Mouse (Mus musculus) gastrocnemius, adult 2 months (tissue): ENCODE measurements around the gene Hdac9. TPM values are rescaled to one million over a fixed set of nuclear protein-coding genes. Genes with fewer than 3 reads are reported as not detected.

Source experiments
- DNase-seq: peaks from one replicate; pipeline ENCODE4 v3.0.0; 2022
- H3K27ac ChIP-seq: fragments of 200-600 bp; 2 replicates; pipeline ENCODE4 v1.8.1; 2022; ENCODE audit warnings: mild to moderate bottlenecking
- H3K4me3 ChIP-seq: fragments of 200-600 bp; 2 replicates; pipeline ENCODE4 v1.8.1; 2022; ENCODE audit warnings: mild to moderate bottlenecking, moderate library complexity
- CTCF ChIP-seq: fragments of 200-600 bp; IDR thresholded peaks from 2 replicates; pipeline ENCODE4 v1.8.1; 2022; ENCODE audit warnings: antibody characterized with exemption, mild to moderate bottlenecking, moderate library complexity
- intact Hi-C: fragments of 180-260 bp; cut with DNase I; formaldehyde crosslinking; loops from one replicate; pipeline ENCODE4 v1.15.1; 2025
- total RNA-seq, 2 experiments: library from RNA; stranded (reverse); gene quantifications; 2 replicates each; pipeline ENCODE4 v1.2.3; 2021

Hdac9 gene
- total RNA-seq, 2 experiments from 2014 or later, result 3.4 to 13.2 TPM

DNA sequence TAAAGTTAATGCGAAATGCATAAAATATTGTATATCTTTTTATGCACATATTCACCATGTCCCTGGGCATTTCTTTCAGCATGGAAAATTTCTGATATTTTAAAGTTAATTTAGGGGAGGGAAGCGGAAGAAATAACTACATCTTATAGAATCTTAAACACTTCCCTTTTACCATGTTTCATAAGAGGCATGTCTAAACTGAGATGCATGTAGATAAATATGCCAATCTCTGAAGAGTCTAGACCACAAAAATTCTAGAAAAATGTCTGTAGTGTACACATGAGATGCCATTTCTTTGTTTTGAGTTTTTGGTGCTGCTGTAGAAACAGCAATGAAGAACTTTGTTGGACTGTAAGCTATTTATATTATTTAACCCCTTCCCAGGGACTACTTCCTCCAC, 192.6 kb downstream of the Hdac9 start:
- no peak overlapping the region for H3K27ac ChIP-seq
- intact Hi-C loops, result no loop called here
- TF ChIP-seq CTCF, result no peak

DNA sequence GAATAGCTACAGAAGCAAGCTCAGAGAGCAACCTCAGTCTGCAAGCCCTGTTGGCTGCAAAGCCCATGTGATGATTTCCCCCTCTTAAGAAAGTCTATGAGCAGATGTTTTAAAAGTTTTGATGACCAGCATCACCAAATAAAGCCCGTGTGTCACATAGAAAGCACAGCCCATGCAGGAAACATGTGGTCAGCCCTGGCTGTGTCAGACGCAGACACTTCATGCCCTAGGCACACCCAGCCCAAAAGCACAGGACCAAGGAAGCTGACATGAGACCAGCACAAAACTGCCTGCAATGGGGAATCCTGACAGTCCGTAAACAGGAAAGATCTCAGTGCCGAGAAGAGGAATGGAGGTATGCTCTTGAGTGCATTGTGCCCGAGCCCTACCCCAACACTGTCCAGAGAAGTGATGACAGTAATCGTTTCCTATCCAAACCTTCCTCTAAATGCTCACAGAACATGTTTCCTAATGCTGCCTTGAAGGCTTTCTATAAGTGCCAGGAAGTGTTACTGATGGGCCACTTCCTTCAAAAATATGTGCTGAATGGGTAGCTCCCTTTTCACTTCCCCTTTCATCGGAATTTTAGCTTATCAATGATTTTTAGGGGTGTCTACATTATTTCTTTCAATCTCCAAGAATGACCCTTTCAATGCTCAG, 193.9 kb downstream of the Hdac9 start:
- no peak overlapping the region for H3K4me3 ChIP-seq
- intact Hi-C loops, result no loop called here
- no peak for TF ChIP-seq CTCF
- no peak overlapping the region for H3K27ac ChIP-seq
- no peak for DNase-seq

More for the DNA sequence above, 192.6 kb downstream of the Hdac9 start:
- no peak overlapping the region for H3K4me3 ChIP-seq
- DNase-seq, result no peak

DNA sequence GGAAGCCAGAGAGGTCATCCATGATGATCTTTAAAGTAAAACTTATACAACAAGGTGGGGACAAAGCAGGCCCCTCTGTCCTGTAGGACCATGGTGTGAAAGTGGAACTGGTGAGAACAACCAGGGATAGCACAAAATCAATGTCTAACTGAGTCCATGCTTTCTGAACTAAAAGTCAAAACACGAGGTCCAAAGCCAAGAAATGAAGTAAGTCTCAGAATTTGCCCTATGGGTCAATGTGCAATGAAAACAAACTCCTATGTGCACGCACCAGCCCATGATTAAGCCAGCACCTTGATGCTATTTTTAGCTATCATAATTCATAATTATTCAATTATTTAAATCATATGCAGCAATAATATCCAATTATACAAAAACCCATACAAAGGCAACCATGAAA, 196.0 kb downstream of the Hdac9 start:
- no peak for TF ChIP-seq CTCF
- intact Hi-C loops, result no loop called here
- Histone ChIP-seq H3K4me3 (no peak overlapping the region), H3K27ac (no peak overlapping the region)
- no peak for DNase-seq

DNA sequence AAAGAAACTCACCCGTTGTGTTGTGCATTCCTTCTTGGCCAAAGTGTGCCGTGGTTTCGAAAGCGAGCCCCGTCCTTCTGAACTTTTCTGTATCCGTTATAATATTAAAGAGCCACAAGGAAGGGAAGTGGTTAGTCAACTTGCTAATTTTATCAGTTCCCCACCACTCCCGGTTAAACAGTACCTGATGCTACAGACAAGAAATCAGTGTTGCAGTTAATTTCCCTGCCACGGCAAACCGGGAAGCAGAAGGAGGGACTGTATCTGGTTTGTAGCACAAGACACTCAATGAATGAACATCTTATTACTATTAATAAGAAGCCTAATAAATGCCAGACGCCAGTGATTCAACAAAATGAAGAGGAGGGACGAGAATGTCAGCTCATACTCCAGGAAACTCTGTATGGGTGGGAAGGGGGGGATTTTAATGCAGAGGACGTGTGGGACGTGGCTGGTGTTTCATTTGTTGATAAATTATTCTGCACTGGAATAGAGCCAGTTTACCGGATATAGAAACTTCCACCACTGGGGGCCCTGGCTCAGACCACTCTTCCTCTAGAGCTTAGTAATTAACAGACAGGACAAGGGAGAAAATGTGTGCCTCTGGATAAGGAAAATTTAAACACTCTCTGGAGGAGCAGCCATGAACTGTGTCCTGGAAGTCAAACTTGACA, 202.5 kb downstream of the Hdac9 start:
- H3K4me3 ChIP-seq, result peak overlapping the region; percentile 65
- no peak for DNase-seq
- TF ChIP-seq CTCF, result no peak
- peak overlapping the region; percentile 52 for H3K27ac ChIP-seq
- intact Hi-C loops, result no loop called here

DNA sequence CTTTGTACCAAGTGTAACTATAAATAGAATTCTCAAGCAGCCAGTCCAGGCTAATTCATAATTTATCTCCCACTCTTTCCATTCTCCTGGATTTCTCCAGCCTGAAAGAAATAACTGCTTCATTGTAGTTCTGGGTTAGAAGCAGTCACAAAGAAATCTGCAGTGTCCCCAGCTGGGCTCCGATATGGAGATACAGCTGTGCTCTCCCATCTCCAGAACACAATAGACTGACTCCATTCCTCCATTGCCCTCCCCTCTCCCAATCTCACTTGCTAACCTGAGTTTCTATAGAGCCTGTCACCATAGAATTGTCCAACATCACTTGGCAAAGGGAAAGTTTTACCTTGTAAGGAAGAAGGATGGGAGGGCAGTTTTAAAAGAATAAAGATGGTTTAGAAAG, 218.9 kb downstream of the Hdac9 start:
- intact Hi-C loops, result no loop called here
- TF ChIP-seq CTCF, result no peak
- Histone ChIP-seq H3K4me3 (no peak overlapping the region), H3K27ac (no peak overlapping the region)
- DNase-seq, result no peak

DNA sequence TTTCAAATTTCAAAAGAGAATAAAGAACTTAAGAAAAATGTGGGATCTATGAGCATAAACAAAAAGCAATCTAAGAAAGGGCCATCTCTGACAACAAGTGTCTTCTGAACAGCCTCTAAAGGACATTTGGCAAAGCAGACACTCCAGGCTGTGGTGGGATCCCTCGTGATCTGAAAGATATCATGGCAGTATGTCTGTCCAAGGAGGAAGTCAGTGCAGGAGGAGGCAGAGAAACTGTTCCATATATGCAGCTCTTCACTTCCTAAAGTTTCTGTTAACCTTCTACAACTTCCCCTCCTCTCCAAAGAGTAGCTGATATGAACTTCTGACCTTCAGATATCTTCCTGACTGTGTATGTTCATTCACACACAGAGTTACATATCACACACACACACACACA, 220.2 kb downstream of the Hdac9 start:
- Histone ChIP-seq H3K27ac (no peak overlapping the region), H3K4me3 (no peak overlapping the region)
- intact Hi-C loops, result no loop called here
- no peak for DNase-seq
- TF ChIP-seq CTCF, result no peak

DNA sequence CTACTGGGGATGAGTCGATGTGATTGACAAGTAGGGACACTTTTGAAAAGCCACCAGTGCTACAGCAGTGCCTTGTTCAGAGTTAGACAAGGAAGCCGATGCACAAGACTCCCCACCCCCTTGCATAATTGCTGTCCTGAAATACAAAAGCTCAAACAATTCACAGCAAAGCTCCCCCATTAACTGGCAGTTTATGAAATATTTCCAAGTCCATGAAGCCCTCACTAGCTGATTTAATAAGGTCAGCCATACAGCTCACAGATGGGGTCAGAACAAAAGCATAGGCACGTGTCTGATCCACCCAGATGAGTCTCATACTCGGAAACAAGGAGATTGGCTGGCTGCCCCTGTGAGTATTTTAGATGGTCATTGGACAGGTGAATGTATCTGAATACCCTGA, 228.0 kb downstream of the Hdac9 start:
- TF ChIP-seq CTCF, result no peak
- intact Hi-C loops, result no loop called here
- H3K4me3 ChIP-seq, result no peak overlapping the region
- H3K27ac ChIP-seq, result no peak overlapping the region
- no peak for DNase-seq

DNA sequence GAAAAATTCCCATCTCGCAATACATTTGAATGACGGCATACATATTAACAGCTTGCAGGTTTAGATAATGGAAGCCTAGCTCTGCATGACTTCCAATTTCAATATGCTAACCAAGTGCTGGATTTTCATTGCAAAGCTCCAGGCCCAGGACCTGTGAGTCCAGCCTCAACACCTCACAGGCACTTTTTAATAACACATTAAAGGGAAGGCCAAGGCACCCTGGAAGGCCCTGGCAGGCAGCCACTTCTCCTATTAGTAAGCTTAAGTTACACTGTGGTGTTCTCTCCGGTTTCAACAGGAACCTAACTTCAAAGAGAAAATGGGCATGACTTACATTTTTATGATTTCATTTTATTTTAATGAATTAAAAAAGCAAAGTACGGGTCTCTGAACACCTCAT, 233.5 kb downstream of the Hdac9 start:
- DNase-seq, result peak; percentile 37
- no peak for TF ChIP-seq CTCF
- Histone ChIP-seq H3K4me3 (no peak overlapping the region), H3K27ac (no peak overlapping the region)
- intact Hi-C loops, result no loop called here

DNA sequence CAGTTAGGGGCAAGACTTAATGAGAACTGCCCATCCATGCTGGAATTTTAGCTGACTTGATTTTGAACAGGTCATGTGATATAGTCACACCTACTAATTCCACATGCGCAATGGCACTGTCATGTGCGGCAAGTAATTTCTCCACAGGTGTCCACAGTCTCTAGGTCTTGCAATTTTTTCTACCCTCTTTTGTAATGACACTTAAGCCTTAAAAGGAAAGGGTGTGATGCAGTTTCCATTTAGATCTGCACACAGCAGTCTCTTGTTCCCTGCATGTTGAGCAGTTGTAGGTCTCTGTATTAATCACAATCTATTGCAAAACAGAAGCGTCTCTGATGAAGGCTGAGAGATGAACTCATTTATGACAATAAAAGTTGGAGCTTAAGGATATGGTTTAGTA, 234.2 kb downstream of the Hdac9 start:
- no peak for DNase-seq
- Histone ChIP-seq H3K4me3 (no peak overlapping the region), H3K27ac (no peak overlapping the region)
- intact Hi-C loops, result no loop called here
- TF ChIP-seq CTCF, result no peak

DNA sequence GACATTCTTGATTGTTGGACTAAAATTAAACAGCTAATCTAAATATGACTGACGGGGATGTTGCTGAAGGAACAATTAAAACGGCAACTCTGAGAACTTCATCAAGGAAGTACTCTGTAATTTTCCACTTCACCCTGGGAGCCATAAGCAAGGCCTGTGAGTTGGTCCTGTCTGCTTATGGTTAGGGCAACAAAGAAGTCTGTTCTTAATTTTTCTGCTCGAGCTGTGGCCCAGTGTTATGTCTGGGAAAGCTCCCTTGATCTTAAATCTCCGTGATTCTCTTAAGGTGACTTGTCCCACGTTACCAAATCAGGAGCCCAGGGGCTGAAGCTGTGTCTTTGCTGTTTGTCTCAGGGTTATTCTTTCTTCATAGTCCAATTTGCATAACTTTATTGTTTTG, 236.3 kb downstream of the Hdac9 start:
- H3K27ac ChIP-seq, result no peak overlapping the region
- H3K4me3 ChIP-seq, result no peak overlapping the region
- intact Hi-C loops, result no loop called here
- TF ChIP-seq CTCF, result no peak
- no peak for DNase-seq

DNA sequence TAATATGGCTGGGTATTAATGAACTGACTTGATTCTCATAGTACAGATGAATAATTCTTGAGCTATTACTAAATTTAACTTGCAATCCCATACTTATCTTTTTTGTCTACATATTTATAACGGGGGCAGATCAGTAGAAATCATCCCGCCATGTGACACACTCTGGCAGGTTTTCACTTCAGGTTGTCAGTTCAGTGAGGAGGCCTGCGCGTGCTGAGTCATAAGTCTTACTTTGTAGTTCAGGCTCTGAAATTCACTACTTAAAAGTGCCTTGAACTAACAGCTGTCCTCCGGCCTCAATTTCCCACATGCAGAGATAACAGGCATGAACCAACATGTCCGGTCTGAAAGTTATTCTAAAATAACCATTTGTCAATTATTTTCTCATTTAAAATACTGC, 239.8 kb downstream of the Hdac9 start:
- Histone ChIP-seq H3K4me3 (no peak overlapping the region), H3K27ac (no peak overlapping the region)
- TF ChIP-seq CTCF, result no peak
- intact Hi-C loops, result no loop called here
- DNase-seq, result no peak

DNA sequence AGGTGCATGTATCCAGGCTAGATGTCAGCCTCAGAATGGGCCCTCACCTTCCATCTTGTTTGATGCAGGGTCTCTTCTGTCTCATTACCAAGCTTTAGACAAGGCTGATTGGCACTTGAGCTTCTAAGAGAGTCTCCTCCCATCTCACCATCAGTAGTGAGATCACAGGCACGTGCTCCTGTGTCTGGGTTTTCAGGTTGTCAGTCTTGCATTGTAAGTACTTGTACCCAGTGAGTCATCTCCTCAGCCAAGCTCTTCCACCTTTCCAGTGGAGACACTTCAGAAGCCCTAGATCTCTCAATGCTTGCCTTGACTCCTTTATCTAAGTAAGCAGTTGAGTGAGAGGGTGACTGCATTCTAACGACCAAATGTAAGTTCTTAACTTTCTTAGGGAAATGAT, 242.7 kb downstream of the Hdac9 start:
- no peak for TF ChIP-seq CTCF
- no peak for DNase-seq
- intact Hi-C loops, result no loop called here
- Histone ChIP-seq H3K4me3 (no peak overlapping the region), H3K27ac (no peak overlapping the region)

DNA sequence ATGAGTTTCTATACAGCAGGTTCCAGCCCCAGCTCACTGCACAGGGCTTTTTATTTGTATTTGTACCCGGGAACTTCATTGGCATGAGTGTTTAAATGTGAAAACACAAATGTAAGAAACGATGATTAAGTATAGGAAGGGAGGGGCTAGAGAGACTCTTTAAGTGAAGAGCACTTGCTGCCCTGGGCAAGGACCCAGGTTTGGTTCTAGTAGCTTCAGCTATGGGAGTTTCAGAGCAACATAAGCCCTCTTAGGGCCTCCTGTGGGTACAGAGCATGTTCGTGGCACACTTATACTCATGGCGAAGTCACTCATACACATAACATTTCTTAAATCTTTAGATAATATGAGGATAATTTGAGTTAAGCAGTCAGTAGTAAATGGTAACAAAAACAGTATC, 243.4 kb downstream of the Hdac9 start:
- intact Hi-C loops, result no loop called here
- no peak overlapping the region for H3K27ac ChIP-seq
- no peak for DNase-seq
- no peak for TF ChIP-seq CTCF
- H3K4me3 ChIP-seq, result no peak overlapping the region

DNA sequence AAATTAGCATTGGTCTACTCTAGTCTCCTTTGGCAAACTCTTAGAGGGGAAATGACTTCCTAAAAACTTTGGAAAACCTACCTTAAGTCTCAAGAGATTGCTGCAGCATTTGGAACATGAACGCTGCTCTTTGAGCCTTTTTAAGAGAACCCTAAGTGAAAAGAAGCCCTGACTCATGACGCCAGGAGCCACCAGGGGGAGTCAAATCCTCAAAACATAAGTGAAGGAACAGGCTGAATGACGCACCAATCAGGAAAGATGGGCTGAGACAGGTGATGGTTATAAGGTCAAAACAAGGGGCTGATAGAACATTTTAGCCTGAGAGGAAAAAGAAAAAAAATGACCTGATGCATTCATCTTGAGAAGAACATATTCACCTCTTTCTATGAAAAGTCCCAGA, 252.1 kb downstream of the Hdac9 start:
- peak; percentile 80 for TF ChIP-seq CTCF
- H3K27ac ChIP-seq, result no peak overlapping the region
- intact Hi-C loops, result loop anchor here (2.0 kb wide), 1 partner anchor 518 kb away; no protein-coding TSS in a partner anchor
- no peak overlapping the region for H3K4me3 ChIP-seq
- DNase-seq, result peak; percentile 60
